Mouse (Mus musculus) E14TG2a.4 (cell line): ENCODE measurements around the gene Mtus2.

ENCODE experiments used
- H3K27me3 ChIP-seq: 2 replicates; pipeline ENCODE4 v1.6.1; 2014; ENCODE audit warnings: low read length, control low read depth; ENCODE audit not compliant: insufficient read depth
- H3K36me3 ChIP-seq: 2 replicates; pipeline ENCODE4 v1.6.1; 2014; ENCODE audit warnings: low read length, control low read depth; ENCODE audit not compliant: insufficient read depth
- H3K4me1 ChIP-seq: replicated peaks from 2 replicates; pipeline ENCODE4 v1.6.1; 2014; ENCODE audit warnings: low read depth, low read length, control low read depth
- H3K4me3 ChIP-seq: replicated peaks from 2 replicates; pipeline ENCODE4 v1.5.1; 2014; ENCODE audit warnings: mild to moderate bottlenecking, low read length
- H3K9me3 ChIP-seq: 2 replicates; pipeline ENCODE4 v1.6.1; 2014; ENCODE audit warnings: low read length, control low read depth
- CTCF ChIP-seq: conservative IDR thresholded peaks from 2 replicates; pipeline ENCODE4 v1.5.1; 2014; ENCODE audit warnings: low read length
- NANOG ChIP-seq: IDR thresholded peaks from 2 replicates; pipeline ENCODE4 v1.6.1; 2014; ENCODE audit warnings: borderline replicate concordance, low read length, mixed read lengths
- POU5F1 ChIP-seq: IDR thresholded peaks from 2 replicates; pipeline ENCODE4 v1.6.1; 2014; ENCODE audit warnings: low read length, borderline replicate concordance

The Mtus2 gene

DNA sequence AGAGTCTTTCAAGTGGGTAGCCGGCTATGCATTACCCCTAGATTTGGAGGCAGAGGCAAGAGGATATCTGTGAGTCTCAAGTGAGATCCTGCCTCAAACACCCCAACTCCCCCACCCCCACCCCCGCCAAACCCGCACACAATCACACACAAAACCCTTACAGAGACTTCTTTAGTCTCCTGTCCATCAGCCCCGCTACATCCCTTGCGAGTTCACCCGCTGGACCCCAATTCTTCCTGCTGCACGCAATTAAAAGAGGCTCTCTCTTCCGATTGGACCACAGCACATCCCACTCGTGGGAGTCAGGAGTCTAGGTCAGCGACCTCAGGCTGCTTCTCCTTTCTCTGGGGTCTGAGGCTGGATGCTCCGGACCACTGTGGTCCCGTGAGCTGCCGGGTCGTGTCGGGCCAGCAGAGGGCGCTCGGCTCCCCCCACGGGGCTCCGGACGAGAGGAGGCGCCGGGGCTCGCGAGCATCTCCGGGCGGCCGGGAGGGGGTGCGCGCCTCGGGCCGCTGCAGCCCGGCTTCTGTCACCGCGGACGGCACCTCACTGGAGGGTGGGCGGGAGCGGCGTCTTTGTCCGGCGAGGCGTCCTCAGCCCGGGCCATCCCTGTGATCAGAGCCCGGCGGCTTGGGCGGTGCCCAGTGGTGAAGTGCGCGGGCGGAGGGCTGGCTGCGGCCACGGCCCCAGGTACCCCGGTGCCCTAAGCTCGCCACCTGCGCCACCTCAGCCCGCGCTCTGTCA is at the start of gene Mtus2:
TSS of gene Mtus2 (plus strand) at position 500 of the 744 bp plus-strand sequence.
- peak; percentile 39 for TF ChIP-seq CTCF
- no peak for TF ChIP-seq NANOG
- TF ChIP-seq POU5F1: no peak
- H3K36me3 ChIP-seq: no peaks in the 10 kb centered on the region
- peaks cover 24% of the 10 kb centered on the region for H3K4me1 ChIP-seq
- peaks cover 39% of the 10 kb centered on the region for H3K27me3 ChIP-seq
- peaks cover 38% of the 10 kb centered on the region for H3K9me3 ChIP-seq
- peak within 1 kb of the TSS; percentile 91 for H3K4me3 ChIP-seq

DNA sequence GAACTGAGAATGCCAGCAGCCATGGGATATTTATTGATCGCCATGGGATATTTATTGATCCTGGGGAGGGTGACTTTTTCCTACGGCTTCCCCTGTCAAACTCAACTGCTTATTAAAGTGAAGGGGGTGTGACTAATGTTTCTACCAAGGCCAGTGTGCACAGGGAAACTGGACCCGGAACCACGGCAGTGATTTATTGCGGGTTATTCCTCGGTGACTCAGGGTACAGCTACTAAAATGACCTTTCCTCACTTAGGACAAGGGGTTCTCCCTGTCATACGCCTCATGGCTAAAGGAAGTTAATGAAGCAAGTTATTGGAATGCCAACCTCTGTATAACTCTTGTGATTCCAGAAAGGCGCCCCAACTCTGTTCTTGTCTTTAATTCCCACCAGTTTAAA is 49.3 kb upstream of the Mtus2 start:
- TF ChIP-seq POU5F1: no peak
- TF ChIP-seq CTCF: no peak
- TF ChIP-seq NANOG: no peak

DNA sequence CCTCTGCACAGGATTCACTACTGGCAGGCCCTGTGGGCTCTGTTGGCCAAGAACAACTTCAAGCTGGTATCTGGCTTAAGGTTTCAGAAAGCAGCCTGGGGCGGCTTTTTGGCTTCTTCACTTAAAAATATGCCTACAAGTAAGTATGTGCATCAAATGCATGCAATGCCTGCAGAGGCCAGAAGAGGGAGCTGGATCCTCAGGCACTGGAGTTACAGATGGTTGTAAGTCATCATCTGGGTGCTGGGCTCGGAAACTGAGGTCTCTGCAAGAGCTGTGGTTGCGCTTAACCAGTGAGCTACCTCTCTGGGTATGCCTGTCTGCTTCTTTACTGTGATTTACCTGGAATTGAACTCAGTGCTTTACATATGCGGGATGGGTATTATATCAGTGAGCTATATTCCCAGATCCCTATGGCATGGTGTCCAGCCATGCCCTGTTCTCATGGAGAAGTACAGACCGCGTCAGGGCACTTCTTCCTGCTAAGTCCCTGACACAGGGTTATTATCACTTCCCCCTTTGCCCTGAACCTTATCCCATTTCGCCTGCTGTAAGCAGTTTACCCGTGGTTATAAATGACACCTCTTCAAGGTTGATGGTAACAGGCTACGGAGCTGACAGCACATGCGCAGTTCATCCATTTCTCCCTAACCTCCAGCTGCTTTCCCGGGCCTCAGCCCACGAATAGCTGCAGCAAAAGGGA is 46.2 kb upstream of the Mtus2 start:
- Histone ChIP-seq H3K27me3 (no peaks in the 10 kb centered on the region; the same call in 1 of the 2 replicates), H3K4me3 (no peak overlapping the region), H3K36me3 (no peaks in the 10 kb centered on the region), H3K9me3 (peaks cover 17% of the 10 kb centered on the region), H3K4me1 (peaks cover 35% of the 10 kb centered on the region)
- TF ChIP-seq CTCF: peak; percentile 87
- TF ChIP-seq POU5F1: no peak

More for the DNA sequence above, 49.3 kb upstream of the Mtus2 start:
- Histone ChIP-seq H3K9me3 (peaks cover 23% of the 10 kb centered on the region), H3K27me3 (no peaks in the 10 kb centered on the region), H3K36me3 (no peaks in the 10 kb centered on the region), H3K4me1 (peaks cover 14% of the 10 kb centered on the region), H3K4me3 (no peak overlapping the region)

DNA sequence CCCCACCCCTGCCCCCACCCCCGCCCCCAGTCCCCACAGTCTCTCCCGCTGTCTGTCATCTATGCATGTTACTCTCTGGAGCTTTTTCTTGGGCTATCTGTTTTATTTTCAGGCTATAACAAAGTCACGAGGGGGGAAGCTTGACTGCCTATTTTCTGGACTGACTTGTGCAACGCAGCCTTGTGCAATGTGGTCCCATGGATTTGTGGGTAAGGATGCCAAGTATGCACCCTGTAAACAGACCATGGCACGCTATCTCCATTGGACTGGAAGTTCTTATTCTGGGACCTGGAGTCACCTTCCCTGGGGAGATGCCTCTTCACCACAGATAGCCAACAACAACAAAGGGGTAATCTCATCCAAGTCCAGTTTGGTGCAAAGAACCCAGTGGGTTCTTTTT is 45.4 kb upstream of the Mtus2 start:
- Histone ChIP-seq H3K4me3 (no peak overlapping the region), H3K9me3 (peaks cover 9% of the 10 kb centered on the region), H3K4me1 (peaks cover 35% of the 10 kb centered on the region), H3K27me3 (no peaks in the 10 kb centered on the region; the same call in 1 of the 2 replicates), H3K36me3 (no peaks in the 10 kb centered on the region)
- no peak for TF ChIP-seq POU5F1
- no peak for TF ChIP-seq NANOG
- no peak for TF ChIP-seq CTCF

GRCm38 (mm10) chr5:147913241-147913842 is 43.8 kb upstream of the Mtus2 start:
- Histone ChIP-seq H3K9me3 (no peaks in the 10 kb centered on the region), H3K36me3 (no peaks in the 10 kb centered on the region), H3K4me1 (peaks cover 40% of the 10 kb centered on the region), H3K4me3 (peak overlapping the region; percentile 67), H3K27me3 (no peaks in the 10 kb centered on the region; the same call in 1 of the 2 replicates)
- TF ChIP-seq NANOG (no peak), POU5F1 (no peak), CTCF (no peak)

GRCm38 (mm10) chr5:147915038-147915566 is 42.0 kb upstream of the Mtus2 start:
- Histone ChIP-seq H3K9me3 (no peaks in the 10 kb centered on the region), H3K4me1 (peaks cover 40% of the 10 kb centered on the region), H3K4me3 (no peak overlapping the region), H3K27me3 (no peaks in the 10 kb centered on the region; the same call in 1 of the 2 replicates), H3K36me3 (no peaks in the 10 kb centered on the region)
- TF ChIP-seq NANOG (no peak), CTCF (no peak), POU5F1 (no peak)

DNA sequence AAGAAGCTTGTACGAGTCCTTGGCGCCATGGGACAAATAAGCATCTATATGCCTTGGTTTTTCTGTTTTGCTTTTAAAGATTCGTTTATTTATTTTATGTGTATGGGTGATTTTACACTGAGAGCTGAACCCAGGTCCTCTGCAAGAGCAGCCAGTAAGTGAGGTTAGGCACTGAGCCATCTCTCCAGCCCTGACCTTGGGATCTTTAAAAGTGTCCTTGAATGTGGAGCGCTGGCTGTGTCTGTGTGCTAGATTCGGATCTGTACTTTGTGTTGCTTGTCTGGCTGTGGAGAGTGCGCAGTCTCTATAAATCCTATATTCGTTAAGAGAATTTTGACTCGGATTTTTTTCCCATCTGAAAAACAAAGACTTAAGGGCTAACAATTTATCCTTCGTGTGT is 40.9 kb upstream of the Mtus2 start:
- H3K36me3 ChIP-seq: no peaks in the 10 kb centered on the region
- peaks cover 37% of the 10 kb centered on the region for H3K4me1 ChIP-seq
- H3K27me3 ChIP-seq: no peaks in the 10 kb centered on the region; the same call in 1 of the 2 replicates
- TF ChIP-seq POU5F1: no peak
- no peak for TF ChIP-seq NANOG
- TF ChIP-seq CTCF: no peak
- no peaks in the 10 kb centered on the region for H3K9me3 ChIP-seq
- H3K4me3 ChIP-seq: no peak overlapping the region
